Mouse (Mus musculus): Measurements from ENCODE around the gene Kcns1. TPM values are rescaled to one million over a fixed set of nuclear protein-coding genes. Genes with fewer than 3 reads are reported as not detected.
A peak's percentile ranks its signal among the peaks of the same experiment; 100 is the strongest.

The Kcns1 gene
- polyA plus RNA-seq, 1 experiment from 2014 or later = 0.19 TPM

GRCm38 (mm10) chr2:164199626-164200327, 28.9 kb upstream of the Kcns1 start, which contains the start of gene Wfdc15a:
Gene Wfdc15a (minus strand): TSS chr2:164200130.
- ATAC-seq (ENCODE audit: low FRiP score, low TSS enrichment) = no peak
- Histone ChIP-seq H3K36me3 (ENCODE audit: control insufficient read depth, insufficient read depth, low read length) (no peaks in the 10 kb centered on the region), H3K9ac (ENCODE audit: low read length) (no peak within 1 kb of the TSS), H3K27me3 (ENCODE audit: control insufficient read depth, insufficient read depth, low read length) (no peaks in the 10 kb centered on the region), H3K4me2 (replicated peaks; ENCODE audit: low read depth) (no peak within 1 kb of the TSS), H3K9me3 (ENCODE audit: control insufficient read depth, low read length) (no peaks in the 10 kb centered on the region), H3K4me3 (ENCODE audit: low read depth, low read length) (no peak within 1 kb of the TSS), H3K27ac (replicated peaks) (no peak within 1 kb of the TSS), H3K4me1 (replicated peaks; ENCODE audit: control insufficient read depth, insufficient read depth) (no peaks in the 10 kb centered on the region)
- WGBS = 83% methylated on average over 20 of the region's 20 CpGs
- TF ChIP-seq CTCF (IDR thresholded peaks at IDR 0.05; ENCODE audit: low read depth) (no peak), EP300 (optimal IDR thresholded peaks at IDR 0.05) (no peak)
- DNase-seq (ENCODE audit: low spot score) = no peak

GRCm38 (mm10) chr2:164196700-164196990, 25.7 kb upstream of the Kcns1 start:
- Histone ChIP-seq H3K27me3 (ENCODE audit: control insufficient read depth, insufficient read depth, low read length) (no peaks in the 10 kb centered on the region), H3K4me3 (ENCODE audit: low read depth, low read length) (no peak overlapping the region), H3K4me2 (replicated peaks; ENCODE audit: low read depth) (no peak overlapping the region), H3K36me3 (ENCODE audit: control insufficient read depth, insufficient read depth, low read length) (no peaks in the 10 kb centered on the region), H3K4me1 (replicated peaks; ENCODE audit: control insufficient read depth, insufficient read depth) (no peaks in the 10 kb centered on the region), H3K9ac (ENCODE audit: low read length) (no peak overlapping the region), H3K27ac (replicated peaks) (no peak overlapping the region), H3K9me3 (ENCODE audit: control insufficient read depth, low read length) (no peaks in the 10 kb centered on the region)
- no peak for TF ChIP-seq EP300 (optimal IDR thresholded peaks at IDR 0.05)
- TF ChIP-seq CTCF (IDR thresholded peaks at IDR 0.05; ENCODE audit: low read depth) = no peak
- ATAC-seq (ENCODE audit: low FRiP score, low TSS enrichment) (peak; percentile 88), DNase-seq (ENCODE audit: low spot score) (no peak)
- WGBS = 71% methylated on average over 5 of the region's 5 CpGs

GRCm38 (mm10) chr2:164195971-164196699, 25.2 kb upstream of the Kcns1 start:
- H3K4me2 ChIP-seq (replicated peaks; ENCODE audit: low read depth) = no peak overlapping the region
- H3K36me3 ChIP-seq (ENCODE audit: control insufficient read depth, insufficient read depth, low read length) = no peaks in the 10 kb centered on the region
- H3K27ac ChIP-seq (replicated peaks) = no peak overlapping the region
- no peak for ATAC-seq (ENCODE audit: low FRiP score, low TSS enrichment)
- no peaks in the 10 kb centered on the region for H3K9me3 ChIP-seq (ENCODE audit: control insufficient read depth, low read length)
- no peaks in the 10 kb centered on the region for H3K27me3 ChIP-seq (ENCODE audit: control insufficient read depth, insufficient read depth, low read length)
- TF ChIP-seq CTCF (IDR thresholded peaks at IDR 0.05; ENCODE audit: low read depth) (no peak), EP300 (optimal IDR thresholded peaks at IDR 0.05) (no peak)
- no peak overlapping the region for H3K9ac ChIP-seq (ENCODE audit: low read length)
- H3K4me1 ChIP-seq (replicated peaks; ENCODE audit: control insufficient read depth, insufficient read depth) = no peaks in the 10 kb centered on the region
- H3K4me3 ChIP-seq (ENCODE audit: low read depth, low read length) = no peak overlapping the region
- WGBS = 84% methylated on average over 5 of the region's 5 CpGs
- no peak for DNase-seq (ENCODE audit: low spot score)

- DNase-seq (ENCODE audit: low spot score) = no peak
Observed at GRCm38 (mm10) chr2:164194959-164195630, 24.2 kb upstream of the Kcns1 start.

GRCm38 (mm10) chr2:164192279-164192678, 21.4 kb upstream of the Kcns1 start:
- ATAC-seq (ENCODE audit: low FRiP score, low TSS enrichment) = peak; percentile 61
- Histone ChIP-seq H3K9me3 (ENCODE audit: control insufficient read depth, low read length) (no peaks in the 10 kb centered on the region), H3K27me3 (ENCODE audit: control insufficient read depth, insufficient read depth, low read length) (no peaks in the 10 kb centered on the region), H3K4me3 (ENCODE audit: low read depth, low read length) (no peak overlapping the region), H3K4me2 (replicated peaks; ENCODE audit: low read depth) (no peak overlapping the region), H3K9ac (ENCODE audit: low read length) (no peak overlapping the region), H3K4me1 (replicated peaks; ENCODE audit: control insufficient read depth, insufficient read depth) (no peaks in the 10 kb centered on the region), H3K36me3 (ENCODE audit: control insufficient read depth, insufficient read depth, low read length) (no peaks in the 10 kb centered on the region), H3K27ac (replicated peaks) (no peak overlapping the region)
- no peak for TF ChIP-seq EP300 (optimal IDR thresholded peaks at IDR 0.05)
- TF ChIP-seq CTCF (IDR thresholded peaks at IDR 0.05; ENCODE audit: low read depth) = no peak
- no peak for DNase-seq (ENCODE audit: low spot score)

More at GRCm38 (mm10) chr2:164194959-164195630, 24.2 kb upstream of the Kcns1 start:
- Histone ChIP-seq H3K27ac (replicated peaks) (no peak overlapping the region), H3K9ac (ENCODE audit: low read length) (no peak overlapping the region), H3K36me3 (ENCODE audit: control insufficient read depth, insufficient read depth, low read length) (no peaks in the 10 kb centered on the region), H3K9me3 (ENCODE audit: control insufficient read depth, low read length) (no peaks in the 10 kb centered on the region), H3K27me3 (ENCODE audit: control insufficient read depth, insufficient read depth, low read length) (no peaks in the 10 kb centered on the region), H3K4me2 (replicated peaks; ENCODE audit: low read depth) (no peak overlapping the region), H3K4me1 (replicated peaks; ENCODE audit: control insufficient read depth, insufficient read depth) (no peaks in the 10 kb centered on the region), H3K4me3 (ENCODE audit: low read depth, low read length) (no peak overlapping the region)
- 65% methylated on average over 5 of the region's 5 CpGs for WGBS
- ATAC-seq (ENCODE audit: low FRiP score, low TSS enrichment) = no peak
- TF ChIP-seq EP300 (optimal IDR thresholded peaks at IDR 0.05) (no peak), CTCF (IDR thresholded peaks at IDR 0.05; ENCODE audit: low read depth) (no peak)

GRCm38 (mm10) chr2:164190576-164190975, 19.7 kb upstream of the Kcns1 start, which contains the start of gene Wfdc12:
Gene Wfdc12 (minus strand): TSS chr2:164190608.
- TF ChIP-seq EP300 (optimal IDR thresholded peaks at IDR 0.05) = no peak
- TF ChIP-seq CTCF (IDR thresholded peaks at IDR 0.05; ENCODE audit: low read depth) = no peak
- no peak within 1 kb of the TSS for H3K9ac ChIP-seq (ENCODE audit: low read length)
- no peak for ATAC-seq (ENCODE audit: low FRiP score, low TSS enrichment)
- H3K9me3 ChIP-seq (ENCODE audit: control insufficient read depth, low read length) = no peaks in the 10 kb centered on the region
- H3K4me2 ChIP-seq (replicated peaks; ENCODE audit: low read depth) = no peak within 1 kb of the TSS
- H3K27me3 ChIP-seq (ENCODE audit: control insufficient read depth, insufficient read depth, low read length) = no peaks in the 10 kb centered on the region
- WGBS = 69% methylated on average over 6 of the region's 6 CpGs
- H3K36me3 ChIP-seq (ENCODE audit: control insufficient read depth, insufficient read depth, low read length) = no peaks in the 10 kb centered on the region
- no peak within 1 kb of the TSS for H3K4me3 ChIP-seq (ENCODE audit: low read depth, low read length)
- H3K4me1 ChIP-seq (replicated peaks; ENCODE audit: control insufficient read depth, insufficient read depth) = no peaks in the 10 kb centered on the region
- no peak within 1 kb of the TSS for H3K27ac ChIP-seq (replicated peaks)
- DNase-seq (ENCODE audit: low spot score) = no peak

Data from stomach, postnatal 0 days (tissue).